Mouse (Mus musculus) forelimb bud, embryonic 11.5 days (tissue): ENCODE results near the gene BC005537.

Experiments
- DNase-seq: peaks from one replicate; pipeline ENCODE4 v3.0.0-alpha.2; 2012; ENCODE audit warnings: low read depth, low spot score

Gene BC005537

GRCm38 (mm10) chr13:24844983-24845955, 43.8 kb downstream of the BC005537 start, which contains the start of gene D130043K22Rik:
D130043K22Rik (plus strand) TSS chr13:24845135.
- no peak for DNase-seq

- DNase-seq: no peak
These were observed 47.9 kb downstream of the BC005537 start for GRCm38 (mm10) chr13:24849318-24849717.

- DNase-seq: no peak
These were observed 50.5 kb downstream of the BC005537 start for GRCm38 (mm10) chr13:24851989-24852388.

- DNase-seq: no peak
These were observed 51.1 kb downstream of the BC005537 start for GRCm38 (mm10) chr13:24852570-24852969.

- DNase-seq: no peak
These were observed 57.7 kb downstream of the BC005537 start for GRCm38 (mm10) chr13:24859115-24859514.

GRCm38 (mm10) chr13:24861084-24861483, 59.6 kb downstream of the BC005537 start:
- no peak for DNase-seq

- no peak for DNase-seq
These were observed 60.6 kb downstream of the BC005537 start for GRCm38 (mm10) chr13:24862021-24862420.

GRCm38 (mm10) chr13:24862520-24862919, 61.1 kb downstream of the BC005537 start:
- no peak for DNase-seq
